Mouse (Mus musculus) ES-E14 (cell line): ENCODE results near the gene Rfxank. TPM values are rescaled to one million over a fixed set of nuclear protein-coding genes. Genes with fewer than 3 reads are reported as not detected.

Experiments
- DNase-seq: peaks from one replicate; pipeline ENCODE4 v3.0.0-alpha.2; 2013; ENCODE audit warnings: low read depth, low spot score
- H3K27ac ChIP-seq: 2 replicates; pipeline ENCODE4 v1.5.1; 2012; ENCODE audit warnings: low read depth, mild to moderate bottlenecking, low read length, moderate library complexity, mixed read lengths; ENCODE audit not compliant: poor library complexity, insufficient read depth, severe bottlenecking
- H3K36me3 ChIP-seq: 2 replicates; pipeline ENCODE4 v1.6.1; 2012; ENCODE audit warnings: mild to moderate bottlenecking, low read length, moderate library complexity, mixed read lengths; ENCODE audit not compliant: control insufficient read depth, poor library complexity, insufficient read depth, severe bottlenecking
- H3K4me1 ChIP-seq, 2 experiments: fragments of 150-350 bp in 1 of 2; sonication (generic) in 1 of 2; 2 replicates each; pipeline ENCODE4 v1.6.1; 2012; ENCODE audit warnings: low read length in 2 of 2, mild to moderate bottlenecking in 1 of 2, mixed read lengths in 1 of 2; ENCODE audit not compliant: control insufficient read depth in 2 of 2, insufficient read depth in 2 of 2, poor library complexity in 1 of 2
- H3K4me3 ChIP-seq, 2 experiments: fragments of 150-350 bp in 1 of 2; sonication (generic) in 1 of 2; 2 replicates each; pipeline ENCODE4 v1.5.1; 2012; ENCODE audit warnings: low read length in 2 of 2, low read depth in 1 of 2, mild to moderate bottlenecking in 1 of 2, mixed read lengths in 1 of 2; ENCODE audit not compliant: insufficient read depth in 1 of 2, poor library complexity in 1 of 2, severe bottlenecking in 1 of 2
- H3K9ac ChIP-seq: 2 replicates; pipeline ENCODE4 v1.6.1; 2012; ENCODE audit warnings: low read depth, mild to moderate bottlenecking, low read length, mixed read lengths; ENCODE audit not compliant: poor library complexity, insufficient read depth, severe bottlenecking
- H3K9me3 ChIP-seq: fragments of 150-350 bp; sonication (generic); 2 replicates; pipeline ENCODE4 v1.6.1; 2012; ENCODE audit warnings: low read depth, mild to moderate bottlenecking, low read length; ENCODE audit not compliant: control insufficient read depth, insufficient read depth
- CHD2 ChIP-seq: IDR thresholded peaks from 2 replicates; pipeline ENCODE4 v1.6.1; 2014; ENCODE audit warnings: mild to moderate bottlenecking, low read depth, low read length, inconsistent platforms
- HCFC1 ChIP-seq: IDR thresholded peaks from 2 replicates; pipeline ENCODE4 v1.6.1; 2012; ENCODE audit warnings: low read length, inconsistent platforms, borderline replicate concordance; ENCODE audit not compliant: insufficient read depth
- MAFK ChIP-seq: IDR thresholded peaks from 2 replicates; pipeline ENCODE4 v1.6.1; 2014; ENCODE audit warnings: mild to moderate bottlenecking, low read depth, low read length, inconsistent platforms; ENCODE audit not compliant: insufficient read depth
- ZC3H11A ChIP-seq: IDR thresholded peaks from 2 replicates; pipeline ENCODE4 v1.6.1; 2012; ENCODE audit warnings: low read depth, mild to moderate bottlenecking, inconsistent platforms, low read length, borderline replicate concordance
- ZNF384 ChIP-seq: IDR thresholded peaks from 2 replicates; pipeline ENCODE4 v1.6.1; 2012; ENCODE audit warnings: low read depth, low read length, inconsistent platforms
- in situ Hi-C, 2 experiments: fragments of 600-800 bp; cut with MboI; formaldehyde crosslinking; loops; one replicate each; pipeline ENCODE4 v1.15.1; 2025; ENCODE audit warnings: low sequenced_read_pairs in 2 of 2, inconsistent platforms in 1 of 2; ENCODE audit not compliant: unreplicated experiment in 2 of 2
- total RNA-seq: library from RNA; depleted of rRNA; stranded (reverse); fragments of 300-350 nt; gene quantifications from 2 replicates; pipeline ENCODE4 v1.2.3, GENCODE M21; 2012

Rfxank gene
- total RNA-seq, 1 experiment, result 10.4 TPM

GRCm38 (mm10) chr8:70134931-70135330, 4.0 kb downstream of the Rfxank start:
- no peaks in the 10 kb centered on the region for H3K9me3 ChIP-seq
- DNase-seq, result no peak
- no peak overlapping the region for H3K9ac ChIP-seq
- no peak overlapping the region for H3K4me3 ChIP-seq
- TF ChIP-seq HCFC1 (no peak), ZNF384 (no peak)
- H3K4me1 ChIP-seq, result 0 out of 4 replicates have a peak, but pooled peaks cover 0 to 5% of the 10 kb centered on the region in 2 experiments
- H3K27ac ChIP-seq, result no peak overlapping the region
- H3K36me3 ChIP-seq, result peaks cover 29% of the 10 kb centered on the region
- in situ Hi-C loops, result no loop called here

GRCm38 (mm10) chr8:70134086-70134485, 4.9 kb downstream of the Rfxank start:
- Histone ChIP-seq H3K36me3 (peaks cover 29% of the 10 kb centered on the region), H3K4me3 (no peak overlapping the region), H3K27ac (no peak overlapping the region), H3K4me1 (peaks cover 2 to 10% of the 10 kb centered on the region in 2 experiments; a peak in 2 of 4 replicates), H3K9ac (no peak overlapping the region), H3K9me3 (no peaks in the 10 kb centered on the region)
- DNase-seq, result no peak
- no peak for TF ChIP-seq ZNF384
- no peak for TF ChIP-seq ZC3H11A
- TF ChIP-seq MAFK, result no peak
- no peak for TF ChIP-seq HCFC1
- no peak for TF ChIP-seq CHD2
- in situ Hi-C loops, result no loop called here

- DNase-seq, result peak; percentile 86
- H3K9ac ChIP-seq, result peak within 1 kb of the TSS; percentile 90
- H3K4me3 ChIP-seq, result peak within 1 kb of the TSS; percentile 79 to 80
- peaks cover 24% of the 10 kb centered on the region for H3K36me3 ChIP-seq
- H3K9me3 ChIP-seq, result no peaks in the 10 kb centered on the region
- TF ChIP-seq CHD2 (no peak), HCFC1 (peak; percentile 41; the same call in 1 of the 2 replicates), MAFK (no peak), ZC3H11A (no peak), ZNF384 (no peak)
- in situ Hi-C loops, result no loop called here
- peaks cover 2 to 8% of the 10 kb centered on the region in 2 experiments; a peak in 2 of 4 replicates for H3K4me1 ChIP-seq
- peak within 1 kb of the TSS; percentile 84 for H3K27ac ChIP-seq
Observed at GRCm38 (mm10) chr8:70131166-70131883, 7.6 kb downstream of the Rfxank start, which contains the start of gene Nr2c2ap. Nr2c2ap (plus strand) TSS chr8:70131333.

GRCm38 (mm10) chr8:70130066-70130465, 8.9 kb downstream of the Rfxank start:
- in situ Hi-C loops, result no loop called here
- no peak for DNase-seq
- peaks cover 2 to 8% of the 10 kb centered on the region in 2 experiments; a peak in 2 of 4 replicates for H3K4me1 ChIP-seq
- H3K9ac ChIP-seq, result peak overlapping the region; percentile 71; the same call in 1 of the 2 replicates
- 0 out of 2 replicates have a peak overlapping the region, but pooled peaks have one; percentile 48 for H3K27ac ChIP-seq
- TF ChIP-seq ZNF384, result no peak
- 0 out of 2 replicates have a peak, but pooled peaks have one; percentile 26 for TF ChIP-seq HCFC1
- peaks cover 23% of the 10 kb centered on the region for H3K36me3 ChIP-seq
- H3K9me3 ChIP-seq, result no peaks in the 10 kb centered on the region
- peak overlapping the region in 1 of 2 experiments; percentile 44; a peak in 2 of 4 replicates for H3K4me3 ChIP-seq
